Mouse (Mus musculus) right cerebral cortex, adult 2 months (tissue): ENCODE results near the gene Inka2.

Experiments
- DNase-seq, 2 experiments: peaks; one replicate each; pipeline ENCODE4 v3.0.0; 2021 to 2022; ENCODE audit warnings: low spot score in 2 of 2

Gene Inka2

DNA sequence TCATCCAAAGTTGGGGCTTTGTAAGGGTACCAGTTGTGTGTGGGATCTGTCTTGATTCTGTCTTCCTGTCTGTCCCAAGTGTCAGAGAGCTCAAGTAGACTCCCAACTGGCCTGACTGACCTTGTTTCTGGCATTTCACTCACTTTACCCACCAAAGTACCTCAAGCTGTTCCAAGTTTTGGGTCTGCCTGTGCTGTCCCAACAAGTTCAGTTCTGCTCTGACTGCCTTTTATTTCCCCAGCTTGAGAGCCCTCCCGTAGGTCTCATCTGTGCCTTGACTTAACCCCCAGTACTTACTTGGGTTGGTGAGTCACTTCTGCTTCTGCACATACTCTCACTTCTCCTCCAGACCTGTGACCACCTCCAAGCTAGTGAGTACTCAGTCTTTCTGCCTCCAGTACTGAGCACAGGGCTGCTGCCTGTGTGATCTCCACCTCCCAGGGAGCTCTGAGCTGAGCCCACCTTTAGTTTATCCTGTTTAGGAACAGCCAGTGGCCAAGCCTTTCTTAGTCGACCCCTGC is 17.3 kb downstream of the Inka2 start:
- no peak for DNase-seq

DNA sequence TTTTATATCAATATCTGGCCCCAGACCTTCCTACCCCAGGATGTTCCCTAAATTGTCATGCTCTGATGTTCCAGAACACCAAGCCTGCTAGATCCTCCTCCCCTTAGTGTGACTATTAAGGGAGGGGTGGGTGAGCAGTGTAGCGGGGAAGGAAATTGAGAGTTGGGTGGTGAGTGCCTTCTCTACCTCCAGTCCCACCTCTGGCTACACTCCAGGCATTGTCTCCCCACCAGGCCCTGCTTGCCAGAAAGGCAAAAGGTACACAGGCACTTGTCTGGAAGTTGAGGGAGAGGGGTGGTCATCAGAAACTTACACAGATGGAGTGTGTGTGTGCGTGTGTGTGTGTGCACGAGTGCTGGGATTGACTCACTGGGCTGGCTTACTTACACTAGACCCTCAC is 18.1 kb downstream of the Inka2 start:
- no peak for DNase-seq

DNA sequence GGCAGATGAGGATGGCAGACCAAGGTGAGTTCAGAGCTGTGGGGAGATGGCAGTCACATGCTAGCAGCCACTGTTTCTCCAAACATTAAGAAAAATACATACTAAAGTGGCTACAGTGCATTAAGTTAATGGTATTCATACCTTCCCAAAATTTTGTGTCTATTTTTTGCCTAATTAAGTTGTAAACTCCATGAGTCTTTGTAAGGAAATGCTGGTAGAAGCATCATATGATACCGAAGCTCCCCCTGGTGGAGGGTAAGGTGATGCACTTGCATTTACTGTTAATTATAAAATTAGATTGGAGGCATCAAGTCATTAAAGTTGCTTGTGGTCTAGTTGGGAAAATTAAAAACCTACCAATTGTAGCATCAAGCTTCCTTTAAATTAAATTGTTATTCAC is 21.6 kb downstream of the Inka2 start:
- DNase-seq: peak; percentile 72 to 76

DNA sequence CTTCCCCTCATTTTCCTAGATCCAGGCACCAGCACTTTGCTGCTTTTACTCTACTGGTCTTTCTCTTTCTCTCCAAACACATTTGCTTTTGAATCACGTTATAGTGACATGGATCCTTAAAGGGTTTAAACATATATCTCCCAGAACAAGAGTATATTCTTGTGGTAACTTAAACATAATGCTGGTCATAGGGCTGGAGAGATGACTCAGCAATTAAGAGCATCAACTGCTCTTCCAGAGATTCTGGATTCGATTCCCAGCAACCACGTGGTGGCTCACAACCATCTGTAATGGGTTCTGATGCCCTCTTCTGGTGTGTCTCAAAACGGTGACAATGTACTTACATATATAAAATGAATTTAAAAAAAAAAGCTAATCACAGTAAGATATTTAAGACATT is 28.0 kb downstream of the Inka2 start:
- no peak for DNase-seq

DNA sequence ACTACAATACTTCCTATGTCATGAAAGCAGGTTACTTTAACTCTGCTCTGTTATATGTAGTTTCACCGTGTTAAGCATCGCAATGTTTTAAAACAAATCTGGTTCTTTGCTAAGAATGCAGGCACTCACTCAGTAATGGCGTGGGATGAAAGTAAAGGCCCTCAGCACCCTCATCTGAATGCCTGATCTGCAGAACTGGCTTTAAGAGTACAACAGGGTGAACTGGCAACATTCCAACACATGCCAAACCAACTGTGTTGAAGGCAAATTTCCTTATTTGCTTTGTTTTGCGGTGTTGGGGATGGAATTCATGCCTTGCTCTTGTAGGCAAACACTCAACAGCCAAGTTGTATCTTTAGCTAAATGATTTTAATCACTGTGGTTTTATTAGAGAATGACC is 29.1 kb downstream of the Inka2 start:
- no peak for DNase-seq

DNA sequence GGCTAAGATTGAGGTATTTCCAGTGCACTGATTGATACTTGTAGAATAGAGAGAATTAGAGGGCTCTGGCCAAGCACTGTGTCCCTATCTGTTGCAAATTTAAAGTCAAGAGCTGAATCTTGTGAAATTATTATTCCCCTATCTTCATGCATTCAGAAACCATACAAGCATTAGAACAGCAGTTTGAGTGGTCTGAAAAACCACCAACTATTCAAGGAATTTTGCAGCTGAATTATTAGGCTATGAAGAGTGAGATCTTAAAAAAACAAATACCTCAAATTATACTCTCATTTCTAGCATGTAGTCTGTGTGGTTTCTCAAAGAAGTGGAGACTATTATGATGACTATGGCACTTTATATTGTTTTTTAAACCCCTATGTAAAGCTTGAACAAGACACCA is 30.9 kb downstream of the Inka2 start:
- DNase-seq: no peak

DNA sequence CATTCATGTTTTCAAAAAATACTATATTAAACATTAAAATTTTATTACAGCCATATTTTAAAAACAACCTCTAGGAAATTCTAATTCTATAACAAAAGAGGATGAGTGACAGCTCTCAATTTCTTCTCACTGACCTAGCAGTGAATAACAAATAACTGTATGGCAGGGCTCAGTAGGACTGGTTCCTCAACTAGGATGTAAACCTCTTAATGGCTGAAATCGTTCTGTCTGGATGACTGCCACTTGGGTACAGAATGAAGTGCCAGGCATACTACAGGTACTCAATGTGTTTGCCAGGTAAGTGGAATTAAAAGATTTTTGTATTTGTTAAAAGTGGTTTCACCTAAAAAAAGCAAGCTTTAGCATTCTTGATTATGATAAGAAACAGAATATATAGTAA is 31.7 kb downstream of the Inka2 start:
- DNase-seq: no peak

DNA sequence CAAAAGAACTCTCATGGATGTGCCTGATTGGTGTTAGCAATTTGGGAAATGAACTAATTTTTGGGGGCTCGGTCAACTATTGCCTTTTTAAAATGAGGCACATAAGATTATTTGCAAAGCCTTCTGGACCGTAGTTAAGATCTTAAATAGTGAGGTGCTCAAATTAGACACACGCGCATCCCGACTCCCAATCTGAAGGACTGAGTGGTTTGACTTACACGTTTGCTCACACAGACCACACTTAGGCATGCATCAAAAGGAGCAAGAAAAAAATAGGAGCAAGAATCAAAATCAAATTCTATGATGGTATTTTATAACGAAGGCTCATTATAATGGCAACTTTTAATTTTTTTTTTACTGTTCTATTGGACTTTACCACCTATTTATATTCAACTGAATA is 32.7 kb downstream of the Inka2 start:
- DNase-seq: no peak

DNA sequence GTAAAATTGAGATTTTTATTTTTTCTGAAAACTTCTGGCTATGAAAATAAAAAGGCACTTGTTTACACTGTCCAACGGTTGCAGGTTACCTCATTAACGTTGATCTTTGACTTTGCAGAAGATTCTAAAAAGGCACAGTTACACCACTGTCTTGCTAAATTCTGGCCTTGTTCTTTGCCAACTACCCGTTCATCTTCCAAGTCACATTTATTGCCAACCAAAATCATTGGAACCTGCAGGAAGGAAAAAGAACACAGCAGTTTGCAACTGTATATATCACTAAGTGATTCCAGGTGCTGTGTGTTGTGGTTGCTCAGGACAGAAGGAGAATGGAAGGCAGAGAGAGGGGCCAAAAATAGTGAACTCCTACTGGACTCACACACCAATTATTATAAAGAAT is 33.3 kb downstream of the Inka2 start:
- DNase-seq: no peak

DNA sequence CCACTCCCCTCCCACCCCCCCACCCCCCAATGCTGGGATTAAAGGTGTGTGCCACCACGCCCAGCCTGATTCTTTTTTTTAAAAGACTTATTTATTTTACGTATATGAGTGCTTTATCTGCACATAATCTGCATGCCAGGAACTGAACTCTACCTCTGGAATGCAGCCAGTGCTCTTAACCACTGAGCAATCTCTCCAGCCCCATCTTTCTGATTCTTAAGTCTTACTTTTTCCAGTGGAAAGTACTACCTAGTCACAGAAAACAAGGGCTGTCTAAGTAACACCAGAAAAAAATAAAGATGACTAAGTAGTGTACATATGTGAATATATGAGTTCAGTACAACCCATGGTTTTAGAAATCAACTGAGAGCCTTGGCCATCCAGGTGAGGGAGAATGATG is 42.1 kb downstream of the Inka2 start:
- DNase-seq: no peak

DNA sequence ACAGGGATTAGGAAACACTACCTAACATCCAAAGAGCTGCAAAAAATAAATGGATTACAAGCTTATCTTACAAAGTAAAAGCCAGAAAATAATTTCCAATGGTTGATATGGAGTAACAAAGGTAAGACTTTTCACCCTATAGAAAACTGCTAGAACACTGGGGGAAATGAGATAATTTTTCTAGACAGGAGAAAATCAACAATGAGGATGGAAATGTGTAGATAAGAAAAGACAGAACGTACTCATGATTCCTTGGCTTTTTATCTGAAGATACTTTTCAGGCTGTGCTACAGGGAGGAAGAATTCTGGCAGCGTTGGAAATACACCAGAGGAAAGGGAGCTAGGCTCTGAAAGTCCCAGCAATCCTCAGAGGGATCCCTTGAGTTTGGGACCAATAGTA is 46.4 kb downstream of the Inka2 start:
- no peak for DNase-seq

DNA sequence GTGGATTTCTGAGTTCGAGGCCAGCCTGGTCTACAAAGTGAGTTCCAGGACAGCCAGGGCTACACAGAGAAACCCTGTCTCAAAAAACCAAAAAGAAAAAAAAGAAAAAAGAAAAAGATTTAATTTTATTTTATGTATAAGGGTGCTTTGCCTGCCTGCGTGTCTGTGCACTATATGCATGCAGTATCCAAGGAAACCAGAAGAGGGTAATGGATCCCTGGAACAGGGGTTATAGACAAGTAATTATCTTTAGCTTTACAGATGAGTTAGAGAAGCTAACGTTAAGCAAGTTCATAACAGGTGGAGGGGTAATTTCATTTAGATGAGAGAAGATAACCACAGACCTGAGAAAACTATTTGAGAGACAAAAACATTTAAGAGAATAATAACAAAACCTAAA is 49.8 kb downstream of the Inka2 start:
- DNase-seq: no peak

DNA sequence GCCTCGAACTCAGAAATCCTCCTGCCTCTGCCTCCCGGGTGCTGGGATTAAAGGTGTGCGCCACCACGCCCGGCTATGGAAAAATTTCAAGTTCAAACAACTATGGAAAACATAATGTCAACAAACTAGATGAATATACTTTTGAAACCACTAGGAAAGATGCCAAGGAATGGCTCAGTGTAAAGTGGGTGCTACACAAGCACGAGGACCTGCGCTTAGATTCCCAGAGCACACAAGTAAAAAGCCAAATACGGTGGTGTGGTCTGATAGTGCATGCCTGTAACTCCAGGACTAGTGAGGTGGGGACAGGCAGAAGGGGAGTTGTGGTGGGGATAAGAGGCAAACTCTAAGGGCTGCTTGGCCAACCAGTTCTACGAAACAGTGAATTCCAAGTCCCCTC is 50.7 kb downstream of the Inka2 start:
- DNase-seq: no peak

DNA sequence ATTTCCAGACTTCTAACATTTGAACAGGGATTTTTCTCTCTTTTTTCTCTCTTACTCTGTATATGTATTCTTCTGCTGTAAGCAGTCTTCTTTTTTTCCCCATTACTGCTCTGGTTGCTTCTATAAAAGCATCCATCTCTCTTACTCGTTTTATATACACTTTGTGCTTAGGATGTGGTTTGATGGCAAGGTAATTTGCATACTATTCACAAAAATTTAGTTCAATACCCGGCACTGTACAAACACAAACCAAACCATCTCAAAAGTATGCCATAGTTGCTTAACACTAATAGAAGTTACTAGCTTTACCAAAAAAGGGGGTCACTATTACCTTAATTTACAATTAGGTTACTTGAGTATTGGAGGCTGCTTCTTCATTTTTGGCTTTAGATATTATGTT is 52.1 kb downstream of the Inka2 start:
- no peak for DNase-seq

DNA sequence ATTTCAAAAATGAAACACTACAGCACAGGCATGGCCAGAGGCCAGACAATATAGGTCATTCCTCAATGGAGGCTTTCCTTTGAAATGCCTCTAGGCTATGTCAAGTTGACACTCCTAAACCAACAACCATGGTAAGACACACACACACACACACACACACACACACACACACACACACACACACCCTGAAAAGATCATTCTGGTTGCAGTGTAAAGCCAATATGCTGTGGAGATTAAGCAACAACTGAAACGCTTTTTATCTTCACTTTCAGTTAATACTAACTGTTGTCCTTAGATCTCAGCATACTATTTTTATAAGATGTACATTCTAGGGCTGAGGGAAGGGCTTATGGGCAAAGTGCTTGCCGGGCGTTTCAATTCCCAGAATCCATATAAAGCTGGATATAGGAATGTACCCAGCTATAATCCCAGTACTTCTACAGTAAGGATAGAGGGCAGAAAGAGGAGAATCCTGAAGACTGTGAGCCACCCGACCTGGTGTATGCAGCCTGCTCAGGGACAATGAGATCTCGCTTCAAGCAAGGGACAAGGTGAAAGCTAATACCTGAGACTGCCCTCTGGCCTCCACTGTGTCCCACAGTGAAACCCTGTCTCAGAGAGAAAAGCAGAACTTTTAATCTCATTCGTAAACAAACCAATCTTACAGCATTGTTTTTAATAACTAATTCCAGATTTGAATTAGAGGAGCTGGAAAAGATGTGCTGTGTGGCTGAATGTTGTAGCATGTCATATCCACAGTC is 53.1 kb downstream of the Inka2 start:
- DNase-seq: no peak

DNA sequence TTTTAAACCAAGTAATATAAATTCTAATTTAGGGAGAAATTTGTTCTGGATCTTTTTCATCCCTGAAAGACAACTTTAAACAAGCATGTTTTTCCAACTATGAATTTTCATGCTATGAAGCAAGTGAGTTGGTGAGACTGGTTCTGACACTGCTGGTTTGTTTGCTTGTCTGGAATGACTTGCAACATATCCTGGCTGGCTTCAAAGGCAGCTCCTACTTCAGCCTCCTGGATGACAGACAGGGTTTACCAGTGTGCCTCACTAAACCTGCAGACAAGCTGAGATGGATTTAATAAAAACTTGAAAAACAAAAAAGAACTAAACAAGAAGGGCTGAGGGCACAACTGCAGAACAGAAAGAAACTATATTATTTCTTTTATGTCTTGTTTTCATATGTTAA is 53.7 kb downstream of the Inka2 start:
- DNase-seq: no peak

DNA sequence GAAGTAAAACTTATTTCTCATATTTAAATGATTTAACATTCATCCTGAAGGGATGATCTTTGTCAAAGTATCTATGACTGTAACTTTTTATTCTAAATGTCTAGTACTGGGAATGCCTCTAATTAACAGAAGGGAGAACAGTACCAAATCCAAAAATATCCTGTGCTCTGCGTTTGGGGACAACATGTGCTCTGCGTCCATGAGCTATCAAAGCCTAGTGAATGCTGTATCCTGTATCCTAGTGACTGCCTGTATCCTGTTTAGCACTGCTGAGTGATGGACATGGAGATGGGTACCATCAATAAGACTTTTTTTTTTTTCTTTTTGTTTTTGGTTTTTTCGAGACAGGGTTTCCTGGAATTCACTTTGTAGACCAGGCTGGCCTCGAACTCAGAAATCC is 54.3 kb downstream of the Inka2 start:
- no peak for DNase-seq

DNA sequence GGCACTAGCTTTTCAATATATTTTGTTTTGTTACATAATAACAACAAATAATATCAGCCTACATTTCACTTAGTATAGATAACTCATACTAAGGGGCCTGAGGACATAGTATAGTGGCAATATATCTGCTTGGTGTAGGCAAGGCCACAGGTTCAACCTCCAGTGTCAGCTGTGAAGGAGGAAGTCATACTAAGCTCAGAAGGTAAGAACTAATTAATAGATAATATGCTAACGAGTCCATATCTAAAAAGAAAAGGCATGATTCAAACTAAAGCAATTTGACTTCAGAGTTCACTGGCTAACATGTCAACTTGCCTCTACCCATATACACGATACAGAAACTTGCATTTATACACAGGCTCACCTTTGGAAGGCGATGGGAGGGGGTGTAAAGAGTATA is 55.7 kb downstream of the Inka2 start:
- DNase-seq: no peak

DNA sequence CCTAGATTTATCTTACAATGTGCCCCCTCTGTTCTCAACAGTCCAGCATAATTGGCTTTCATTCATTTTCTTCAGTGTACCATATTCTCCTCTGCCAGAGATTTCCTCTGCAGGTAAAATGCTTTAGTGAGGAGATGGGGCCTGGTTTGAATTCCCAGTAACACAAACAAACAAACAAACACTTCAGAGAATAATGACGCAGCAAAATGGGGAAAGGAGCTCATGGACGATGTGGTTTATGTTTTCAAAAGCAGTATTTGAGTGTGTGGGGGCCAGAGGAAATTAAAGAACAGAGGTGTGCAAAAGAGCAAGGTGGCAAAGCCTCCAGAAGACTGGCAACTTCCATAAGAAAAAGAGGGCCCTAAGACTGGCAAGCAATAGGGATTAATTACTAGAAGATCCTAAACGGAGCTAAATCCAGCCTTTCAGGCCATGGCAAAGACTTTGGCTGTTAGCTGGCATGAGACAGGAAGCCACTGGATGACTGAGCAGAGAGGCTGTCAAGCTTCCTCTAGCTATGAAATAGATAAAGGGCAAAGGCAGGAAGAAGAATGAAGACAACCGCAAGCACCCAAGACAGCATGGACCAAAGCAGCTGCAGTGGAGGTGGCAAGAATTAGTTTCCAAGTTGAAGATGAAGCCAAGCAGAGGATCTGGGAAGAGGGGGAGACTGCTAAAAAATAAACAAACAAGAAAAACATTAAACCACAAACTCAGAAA is 58.9 kb downstream of the Inka2 start:
- no peak for DNase-seq

DNA sequence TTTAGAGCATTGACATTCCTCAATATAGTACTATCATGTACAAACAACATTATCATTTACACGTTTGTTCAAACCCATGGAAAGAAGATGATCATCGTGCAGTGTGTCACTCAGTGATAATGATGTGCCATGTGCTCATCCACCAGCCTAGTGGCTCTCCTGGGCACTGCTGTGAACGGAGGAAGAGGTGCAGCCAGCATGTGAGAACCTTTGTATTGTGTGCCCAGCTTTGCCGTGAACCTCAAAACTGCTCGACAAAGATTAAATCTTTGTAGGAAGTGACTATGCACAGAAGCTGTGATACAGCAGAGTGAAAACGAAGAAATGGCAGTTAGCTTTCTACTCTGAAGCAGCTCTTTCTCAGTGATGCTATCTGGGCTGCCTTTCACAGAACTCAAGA is 64.1 kb downstream of the Inka2 start:
- no peak for DNase-seq

DNA sequence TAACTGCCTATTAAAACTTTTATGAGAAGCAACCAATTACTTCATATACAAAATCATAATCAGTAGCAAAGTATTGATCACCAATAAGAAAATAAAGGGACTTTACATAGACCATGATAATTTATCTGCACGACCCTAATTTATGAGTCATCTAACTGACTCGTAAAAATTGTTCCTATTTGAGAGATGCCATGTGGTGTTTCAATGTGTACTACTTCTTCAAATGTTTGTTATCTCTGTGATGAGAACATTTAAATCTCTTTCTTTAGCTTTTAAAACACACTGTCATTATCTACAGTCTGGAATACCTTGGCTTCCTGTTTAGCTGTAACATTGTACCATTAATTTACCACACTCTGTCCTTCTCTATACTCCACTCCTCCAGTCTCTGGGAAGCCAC is 65.0 kb downstream of the Inka2 start:
- DNase-seq: no peak
